Mouse (Mus musculus) CD4-positive helper T cell, adult 2 months (primary cell): ENCODE results near the gene Ppy.

Experiments used
- DNase-seq: peaks from one replicate; pipeline ENCODE4 v3.0.0-alpha.2; 2012; ENCODE audit warnings: low read depth, missing footprints, low spot score

Ppy gene

GRCm38 (mm10) chr11:102101219-102101618 is at the start of gene Ppy:
Gene Ppy (minus strand): TSS chr11:102101319.
- DNase-seq, result no peak

DNA sequence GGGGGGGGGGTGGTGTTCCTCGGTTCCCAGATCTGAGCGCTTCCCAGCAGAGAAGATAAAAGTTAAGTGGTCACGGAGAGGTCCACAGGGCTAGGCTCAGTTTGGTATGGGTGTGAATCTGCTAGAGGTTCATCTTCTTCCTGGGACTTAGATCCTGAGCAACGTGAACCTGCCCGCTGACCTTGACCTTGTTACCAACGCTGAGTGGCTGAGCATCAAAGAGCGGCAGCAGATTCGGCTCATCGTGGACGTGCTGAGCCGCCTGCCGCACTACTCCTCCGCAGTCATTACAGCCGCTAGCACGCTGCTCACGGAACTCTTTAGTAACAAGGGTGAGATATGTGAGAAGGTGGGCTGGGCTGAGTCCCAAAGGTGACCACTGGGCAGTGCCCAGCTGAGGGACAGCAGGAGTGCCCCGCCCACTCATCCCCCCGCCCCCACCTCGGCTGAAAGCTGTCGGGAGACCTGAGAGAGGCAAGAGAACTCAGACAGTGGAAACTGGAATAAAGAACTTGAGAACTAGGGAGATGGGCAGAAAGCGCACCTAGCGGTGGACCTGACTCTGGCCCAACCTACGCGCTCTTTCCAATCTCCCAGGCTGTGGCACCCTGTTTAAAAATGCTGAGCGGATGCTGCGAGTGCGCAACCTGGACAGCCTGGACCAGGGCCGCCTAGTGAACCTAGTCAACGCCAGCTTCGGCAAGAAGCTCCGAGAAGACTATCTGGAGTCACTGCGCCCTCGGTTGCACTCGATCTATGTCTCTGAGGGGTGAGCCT is 46.3 kb upstream of the Ppy start:
- no peak for DNase-seq

DNA sequence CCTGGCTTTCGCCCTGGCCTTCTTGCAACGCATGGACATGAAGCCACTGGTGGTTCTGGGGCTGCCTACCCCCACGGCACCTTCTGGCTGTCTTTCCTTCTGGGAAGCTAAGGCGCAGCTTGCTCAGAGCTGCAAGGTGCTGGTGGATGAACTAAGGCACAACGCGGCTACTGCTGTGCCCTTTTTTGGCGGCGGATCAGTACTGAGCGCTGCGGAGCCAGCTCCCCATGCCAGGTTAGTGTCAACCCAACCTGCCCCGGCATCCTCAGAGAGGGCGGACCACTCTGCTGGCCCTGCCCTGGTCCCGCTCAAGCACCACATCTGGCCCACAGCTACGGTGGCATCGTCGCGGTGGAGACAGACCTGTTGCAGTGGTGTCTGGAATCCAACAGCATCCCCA is 45.4 kb upstream of the Ppy start:
- no peak for DNase-seq

DNA sequence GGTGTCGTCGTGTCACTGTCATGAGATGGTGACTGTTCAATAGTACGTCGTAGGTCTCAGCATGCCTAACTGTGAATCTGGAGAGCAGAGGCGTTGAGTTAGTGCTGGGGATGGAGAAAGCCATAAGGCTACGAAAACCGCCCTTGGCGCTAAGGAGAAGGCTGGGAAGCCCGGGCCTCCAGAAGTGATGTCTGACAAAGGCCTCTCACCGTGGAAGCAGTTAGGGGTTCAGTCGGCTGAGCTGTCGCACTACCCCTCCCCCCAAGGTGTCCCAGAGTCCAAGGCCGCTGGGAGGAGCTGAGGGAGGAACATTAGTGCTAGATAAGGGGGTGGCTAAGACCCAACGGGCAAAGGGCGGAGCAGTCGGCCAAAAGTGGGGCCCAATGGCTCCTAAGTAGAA is 44.9 kb upstream of the Ppy start:
- no peak for DNase-seq

DNA sequence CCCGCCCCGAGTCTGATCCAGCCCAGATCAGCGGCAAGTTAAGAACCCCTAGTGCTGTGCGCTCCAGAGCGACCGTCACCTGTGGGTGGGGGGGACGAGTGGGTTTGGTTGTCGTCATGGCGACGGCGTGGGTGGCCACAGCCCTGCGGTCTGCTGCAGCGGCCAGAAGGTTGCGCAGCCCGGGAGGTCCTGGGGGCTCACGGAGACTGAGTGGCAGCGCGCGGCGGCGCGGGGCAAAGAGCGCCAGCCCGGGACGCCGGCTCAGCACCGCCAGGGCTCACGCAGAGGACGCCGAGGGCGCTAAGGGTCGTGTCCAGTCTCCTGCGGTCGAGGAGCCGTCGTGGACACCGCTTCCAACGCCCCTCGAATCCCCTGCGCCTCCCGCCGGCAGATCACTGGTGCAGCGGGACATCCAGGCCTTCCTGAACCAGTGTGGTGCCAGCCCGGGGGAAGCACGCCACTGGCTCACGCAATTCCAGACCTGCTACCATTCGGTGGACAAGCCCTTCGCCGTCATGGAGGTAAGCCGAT is 44.4 kb upstream of the Ppy start, which contains the start of gene Nags:
Nags (plus strand) TSS at position 43 of the 531 bp plus-strand sequence.
- no peak for DNase-seq

DNA sequence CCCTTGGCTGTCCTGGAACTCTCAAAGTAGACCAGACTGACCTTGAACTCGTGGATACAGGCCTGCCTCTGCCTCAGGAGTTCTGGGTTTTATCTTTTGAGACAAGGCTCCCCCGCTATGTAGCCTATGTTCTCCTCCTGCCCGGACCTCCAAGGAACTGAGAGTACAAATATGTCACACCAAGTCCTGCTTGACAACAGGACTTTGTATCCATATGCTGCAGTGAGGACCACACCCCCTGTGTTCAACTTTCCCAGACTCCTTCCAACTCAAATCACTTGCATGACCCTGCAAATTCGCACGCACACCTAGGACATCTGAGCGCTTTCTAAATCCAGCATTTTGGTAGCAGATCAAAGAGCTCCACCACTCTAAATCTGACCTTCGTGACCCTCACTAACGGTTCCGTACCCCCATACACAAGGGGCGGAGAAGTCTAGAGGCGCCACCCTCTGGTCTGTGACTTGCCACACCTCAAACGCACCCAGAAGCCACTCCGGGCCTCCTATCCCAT is 43.9 kb upstream of the Ppy start:
- DNase-seq, result no peak

DNA sequence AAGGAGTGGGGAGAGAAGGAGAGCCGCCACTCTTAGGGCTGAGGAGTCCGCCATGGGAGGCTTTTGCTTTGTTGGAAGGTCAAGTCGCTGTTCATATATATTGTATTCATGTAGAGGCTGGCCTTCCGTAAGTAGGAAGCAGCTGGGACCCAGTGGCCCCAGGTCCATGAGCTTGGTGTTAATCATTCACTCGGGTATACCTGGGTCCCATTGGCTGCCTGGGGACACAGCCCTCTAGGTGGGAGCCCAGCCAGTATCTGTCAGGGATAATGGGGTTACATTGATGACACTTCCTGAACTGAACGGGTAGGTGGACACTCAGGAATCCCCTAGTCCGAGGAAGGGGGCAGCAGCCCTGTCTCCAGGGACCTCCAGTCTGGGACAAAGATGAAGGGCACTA is 41.2 kb upstream of the Ppy start:
- no peak for DNase-seq

- DNase-seq, result peak; percentile 59
Observed at GRCm38 (mm10) chr11:102140508-102140907, 39.4 kb upstream of the Ppy start.

- peak; percentile 64 for DNase-seq
Observed at GRCm38 (mm10) chr11:102138447-102138740, 37.3 kb upstream of the Ppy start.

DNA sequence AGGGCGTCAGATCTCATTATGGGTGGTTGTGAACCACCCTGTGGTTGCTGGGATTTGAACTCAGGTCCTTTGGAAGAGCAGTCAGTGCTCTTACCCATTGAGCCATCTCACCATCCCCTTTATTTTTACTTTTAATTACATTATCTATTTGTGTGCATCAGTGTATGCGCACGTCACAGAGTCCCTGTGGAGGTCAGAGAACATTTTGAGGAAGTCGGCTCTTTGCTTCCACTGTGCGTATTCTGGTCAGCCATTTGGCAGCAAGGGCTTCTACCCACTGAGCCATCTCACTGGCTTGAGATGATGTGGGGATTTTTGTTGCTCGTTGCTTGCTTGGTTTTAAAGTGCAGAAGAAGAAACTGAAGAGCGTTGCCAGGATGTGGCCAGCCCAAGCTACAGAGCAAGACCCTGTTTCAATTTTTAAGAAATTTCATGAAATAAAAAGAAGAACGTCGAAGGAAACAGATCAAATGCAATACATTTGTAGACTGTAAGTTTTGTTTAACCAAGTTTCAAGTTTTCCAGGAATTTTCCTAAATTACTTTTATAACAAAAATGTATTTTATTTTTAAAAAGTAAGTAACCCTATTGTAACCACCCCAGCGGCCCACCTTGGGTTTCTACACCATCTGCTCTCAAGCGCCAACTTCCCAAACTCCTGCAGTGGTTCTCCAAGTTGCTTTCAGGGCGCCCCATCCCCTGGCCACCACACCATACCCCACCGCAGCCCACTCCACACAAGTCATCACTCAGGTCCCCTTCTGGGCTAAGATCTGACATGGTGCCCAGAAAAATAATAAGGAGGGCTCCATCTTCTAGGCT is 36.7 kb upstream of the Ppy start:
- DNase-seq, result no peak

GRCm38 (mm10) chr11:102134516-102134915 is 33.4 kb upstream of the Ppy start:
- DNase-seq, result no peak

GRCm38 (mm10) chr11:102117386-102117785 is 16.3 kb upstream of the Ppy start:
- DNase-seq, result no peak

DNA sequence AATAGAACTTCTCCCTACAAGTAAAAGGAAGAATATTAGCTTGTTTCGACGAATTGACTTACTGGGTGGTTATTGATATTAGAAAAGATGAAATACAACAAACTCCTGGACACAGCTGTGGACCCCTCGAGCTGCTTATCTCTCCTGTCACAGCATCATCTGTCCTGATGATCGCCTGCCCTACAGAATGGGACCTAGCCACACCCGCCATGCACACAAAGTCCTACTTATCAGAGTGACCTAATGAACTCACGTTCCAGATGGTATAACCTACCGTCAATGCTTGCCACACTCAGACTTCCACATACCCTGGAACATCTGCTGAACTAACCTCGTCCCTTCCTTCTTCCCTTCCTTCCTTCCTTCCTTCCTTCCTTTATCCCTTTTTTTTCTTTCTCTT is 15.1 kb upstream of the Ppy start:
- DNase-seq, result no peak

- no peak for DNase-seq
Observed at GRCm38 (mm10) chr11:102111576-102111975, 10.5 kb upstream of the Ppy start.

DNA sequence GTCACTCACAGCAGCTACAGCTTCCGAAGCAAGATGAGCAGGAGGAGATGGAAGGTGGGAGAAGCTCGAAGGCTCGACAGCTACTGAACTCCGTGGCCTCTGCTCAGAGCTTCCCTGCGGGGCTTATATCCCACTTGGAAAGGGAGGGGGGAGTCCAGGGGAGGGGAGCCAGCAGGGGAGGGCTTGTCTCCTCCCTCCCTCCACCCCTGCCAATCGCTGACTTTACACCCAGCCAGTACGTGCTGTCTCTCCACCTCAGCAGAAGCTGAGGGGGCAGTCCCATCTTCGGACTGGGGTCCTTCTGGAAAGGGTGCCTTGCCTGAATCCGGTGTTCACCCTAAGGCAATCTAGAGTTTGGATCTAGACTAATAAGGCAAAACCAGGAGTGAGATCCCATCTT is 6.6 kb upstream of the Ppy start, which contains the start of gene Pyy:
Pyy (minus strand) TSS at position 101 of the 400 bp plus-strand sequence.
- no peak for DNase-seq

DNA sequence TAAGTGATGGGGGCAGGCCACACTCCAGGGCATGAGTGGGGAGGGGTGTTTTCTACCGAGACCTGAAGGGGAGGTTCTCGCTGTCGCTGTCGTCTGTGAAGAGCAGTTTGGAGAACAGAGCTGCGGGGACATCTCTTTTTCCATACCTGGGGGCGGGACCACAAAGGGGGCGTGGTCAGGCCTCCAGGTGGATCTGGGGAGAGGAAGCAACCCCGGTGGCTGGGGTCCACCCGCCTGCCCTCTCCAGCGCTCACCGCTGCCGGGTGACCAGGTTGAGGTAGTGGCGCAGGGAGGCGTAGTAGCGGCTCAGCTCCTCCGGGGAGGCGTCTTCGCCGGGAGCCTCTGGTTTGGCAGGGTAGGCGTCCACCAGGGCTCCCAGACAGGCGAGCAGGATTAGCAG is 5.8 kb upstream of the Ppy start:
- DNase-seq, result no peak

DNA sequence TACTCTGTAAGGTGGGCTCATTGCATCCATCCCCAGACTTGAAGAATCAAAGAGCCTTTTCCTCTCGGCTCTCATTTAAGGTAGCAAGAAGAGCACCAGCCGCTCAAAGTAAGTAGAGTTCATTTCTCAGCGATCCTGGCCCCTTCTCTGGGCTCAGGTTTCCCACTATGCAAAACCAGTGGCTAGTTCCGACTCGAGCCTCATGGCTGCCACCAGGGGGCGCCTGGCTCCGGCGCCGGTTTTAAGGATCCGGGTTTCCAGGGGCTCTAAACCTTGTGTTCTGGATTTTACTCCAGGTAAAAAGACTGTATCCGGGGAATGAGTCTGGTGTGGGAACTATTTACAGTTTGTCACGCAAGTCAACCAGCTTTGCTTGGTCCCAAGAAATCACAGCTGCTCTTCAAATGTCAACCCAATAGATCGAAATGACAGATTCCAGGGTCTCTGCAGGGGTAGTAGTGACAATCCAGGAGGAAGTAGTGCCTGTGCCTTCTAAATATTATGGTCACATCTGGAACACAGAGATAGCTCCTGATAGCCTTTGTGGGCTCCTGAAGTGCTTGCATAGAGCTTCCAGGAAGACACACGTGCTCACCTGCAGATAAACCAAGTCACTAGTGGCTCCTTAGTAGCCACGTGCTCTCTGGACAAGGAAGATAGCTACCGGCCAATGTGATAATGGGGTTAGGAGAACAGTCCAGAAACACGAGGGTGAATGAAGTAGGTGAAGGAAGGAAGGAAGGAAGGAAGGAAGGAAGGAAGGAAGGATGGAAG is 1.6 kb upstream of the Ppy start:
- peak; percentile 53 for DNase-seq

DNA sequence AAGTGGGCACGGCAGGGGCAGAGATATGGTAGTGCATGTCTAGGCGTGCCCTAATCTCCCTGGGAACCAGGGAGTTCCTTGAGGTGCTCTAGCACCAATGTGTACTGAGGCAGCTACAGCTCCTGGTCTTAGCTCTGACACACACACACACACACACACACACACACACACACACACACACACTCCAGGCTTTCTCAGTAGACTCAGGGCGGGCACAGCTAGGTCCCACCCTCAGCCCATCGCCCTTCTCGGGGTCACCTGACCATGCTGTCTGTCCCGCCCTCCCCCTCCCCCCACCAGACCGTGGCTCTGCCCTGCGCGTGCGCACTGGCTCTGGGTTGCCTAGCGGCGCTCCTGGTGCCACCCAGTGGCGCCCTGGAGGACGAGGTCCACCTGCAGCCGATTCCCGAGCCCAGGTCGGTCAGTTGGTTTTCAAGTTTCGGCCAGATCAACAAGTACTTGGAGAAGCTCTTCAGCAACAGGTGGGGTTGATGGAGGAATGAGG is 4.2 kb downstream of the Ppy start:
- DNase-seq, result peak; percentile 82

GRCm38 (mm10) chr11:102096446-102096845 is 4.7 kb downstream of the Ppy start:
- no peak for DNase-seq

- no peak for DNase-seq
Observed at GRCm38 (mm10) chr11:102095676-102096075, 5.4 kb downstream of the Ppy start.

GRCm38 (mm10) chr11:102089088-102089808 is 11.9 kb downstream of the Ppy start:
- DNase-seq, result peak; percentile 79
